Mouse (Mus musculus) ovary, postnatal 10 days (tissue): ENCODE data around the gene Rgs13.

Experiments
- DNase-seq: peaks from one replicate; pipeline ENCODE4 v3.0.0; 2022; ENCODE audit warnings: low spot score

Rgs13 gene

GRCm38 (mm10) chr1:144177166-144177565 lies at the start of gene Rgs13:
Gene Rgs13, minus strand, starts transcription at chr1:144177372.
- no peak for DNase-seq

- no peak for DNase-seq
These were observed 38.1 kb upstream of the Rgs13 start for GRCm38 (mm10) chr1:144215230-144215629.

- no peak for DNase-seq
These were observed 33.7 kb upstream of the Rgs13 start for GRCm38 (mm10) chr1:144210912-144211311.

- no peak for DNase-seq
These were observed 29.3 kb upstream of the Rgs13 start for GRCm38 (mm10) chr1:144206281-144207061.

- DNase-seq: no peak
These were observed 27.6 kb upstream of the Rgs13 start for GRCm38 (mm10) chr1:144204766-144205165.

GRCm38 (mm10) chr1:144202939-144203338 lies 25.8 kb upstream of the Rgs13 start:
- no peak for DNase-seq

- DNase-seq: no peak
These were observed 23.3 kb upstream of the Rgs13 start for GRCm38 (mm10) chr1:144200496-144200895.

GRCm38 (mm10) chr1:144199538-144199937 lies 22.4 kb upstream of the Rgs13 start:
- no peak for DNase-seq

GRCm38 (mm10) chr1:144197684-144198083 lies 20.5 kb upstream of the Rgs13 start:
- DNase-seq: no peak

GRCm38 (mm10) chr1:144186655-144187396 lies 9.7 kb upstream of the Rgs13 start:
- no peak for DNase-seq

GRCm38 (mm10) chr1:144184955-144185715 lies 8.0 kb upstream of the Rgs13 start:
- DNase-seq: no peak

GRCm38 (mm10) chr1:144183622-144184021 lies 6.5 kb upstream of the Rgs13 start:
- no peak for DNase-seq

- DNase-seq: no peak
These were observed 2.4 kb upstream of the Rgs13 start for GRCm38 (mm10) chr1:144179559-144179958.

GRCm38 (mm10) chr1:144178281-144178957 lies 1.2 kb upstream of the Rgs13 start:
- no peak for DNase-seq

- no peak for DNase-seq
These were observed 448 bp upstream of the Rgs13 start for GRCm38 (mm10) chr1:144177620-144178019.

GRCm38 (mm10) chr1:144174760-144175159 lies 2.4 kb downstream of the Rgs13 start:
- DNase-seq: no peak

- DNase-seq: no peak
These were observed 3.6 kb downstream of the Rgs13 start for GRCm38 (mm10) chr1:144173568-144174036.

- no peak for DNase-seq
These were observed 8.3 kb downstream of the Rgs13 start for GRCm38 (mm10) chr1:144168921-144169320.

- DNase-seq: no peak
These were observed 9.4 kb downstream of the Rgs13 start for GRCm38 (mm10) chr1:144167761-144168160.

- DNase-seq: no peak
These were observed 10.3 kb downstream of the Rgs13 start for GRCm38 (mm10) chr1:144166897-144167296.

- DNase-seq: no peak
These were observed 10.9 kb downstream of the Rgs13 start for GRCm38 (mm10) chr1:144166275-144166674.

- no peak for DNase-seq
These were observed 24.6 kb downstream of the Rgs13 start for GRCm38 (mm10) chr1:144152526-144152925.
